Mouse (Mus musculus) heart, adult 2 months (tissue): ENCODE results near the gene Jagn1.

Experiments
- CTCF ChIP-seq: fragments of 200-600 bp; IDR thresholded peaks from 2 replicates; pipeline ENCODE4 v1.8.1; 2022; ENCODE audit warnings: antibody characterized with exemption, mild to moderate bottlenecking, moderate library complexity
- EP300 ChIP-seq: fragments of 200-500 bp; IDR thresholded peaks from 2 replicates; pipeline ENCODE4 v1.6.1; 2011; ENCODE audit warnings: low read depth, low read length, control low read depth; ENCODE audit not compliant: insufficient read depth

DNA sequence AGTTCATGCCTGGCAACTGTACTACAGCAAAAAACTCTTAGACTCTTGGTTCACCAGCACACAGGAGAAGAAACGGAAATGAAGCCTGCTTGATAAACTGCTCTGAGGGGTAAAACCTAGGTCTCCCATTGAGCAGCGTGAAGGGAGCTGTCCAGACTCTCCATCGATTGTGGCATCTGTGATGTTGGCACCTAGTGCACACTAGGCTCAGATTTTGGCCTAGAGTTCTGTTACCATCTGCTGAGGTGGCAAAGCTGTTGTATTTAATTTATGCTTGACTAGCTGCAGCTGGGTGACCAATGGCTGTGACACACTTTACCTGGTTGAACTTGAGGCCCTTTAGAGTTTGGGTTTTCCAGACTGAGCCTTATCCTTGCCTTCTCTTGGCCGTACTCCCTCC, 5.3 kb downstream of the Jagn1 start:
- no peak for TF ChIP-seq CTCF
- TF ChIP-seq EP300: no peak
